Mouse (Mus musculus) MEL (cell line): Measurements from ENCODE around the gene Mia3. TPM values are rescaled to one million over a fixed set of nuclear protein-coding genes. Genes with fewer than 3 reads are reported as not detected.

ENCODE experiments used
- DNase-seq: peaks from one replicate; pipeline ENCODE4 v3.0.0; 2011; ENCODE audit warnings: low read depth, low spot score
- H3K27ac ChIP-seq: 2 replicates; pipeline ENCODE4 v1.5.1; 2012; ENCODE audit warnings: low read depth, mild to moderate bottlenecking, control low read depth, low read length, moderate library complexity; ENCODE audit not compliant: control insufficient read depth
- H3K27me3 ChIP-seq, 2 experiments: fragments of 150-350 bp in 1 of 2; sonication (generic) in 1 of 2; 2 replicates each; pipeline ENCODE4 v1.6.1; 2012; ENCODE audit warnings: low read length in 2 of 2, mild to moderate bottlenecking in 2 of 2, improper control_type of control experiment in 1 of 2, moderate library complexity in 1 of 2; ENCODE audit not compliant: insufficient read depth in 2 of 2, control insufficient read depth in 1 of 2
- H3K36me3 ChIP-seq, 2 experiments: 2 replicates each; pipeline ENCODE4 v1.6.1; 2012 to 2014; ENCODE audit warnings: low read length in 2 of 2, improper control_type of control experiment in 1 of 2, inconsistent platforms in 1 of 2, mild to moderate bottlenecking in 1 of 2; ENCODE audit not compliant: insufficient read depth in 2 of 2, control insufficient read depth in 1 of 2
- H3K4me1 ChIP-seq, 2 experiments: fragments of 150-350 bp in 1 of 2; sonication (generic) in 1 of 2; 2 replicates each; pipeline ENCODE4 v1.6.1; 2012; ENCODE audit warnings: low read length in 2 of 2, improper control_type of control experiment in 1 of 2, mild to moderate bottlenecking in 1 of 2; ENCODE audit not compliant: insufficient read depth in 2 of 2, control insufficient read depth in 1 of 2
- H3K4me3 ChIP-seq, 2 experiments: fragments of 150-350 bp in 1 of 2; sonication (generic) in 1 of 2; 2 replicates each; pipeline ENCODE4 v1.5.1; 2012; ENCODE audit warnings: low read depth in 2 of 2, low read length in 2 of 2, mild to moderate bottlenecking in 2 of 2, moderate library complexity in 2 of 2, control low read depth in 1 of 2, improper control_type of control experiment in 1 of 2; ENCODE audit not compliant: control insufficient read depth in 1 of 2, insufficient read depth in 1 of 2
- H3K79me2 ChIP-seq: 2 replicates; pipeline ENCODE4 v1.6.1; 2012; ENCODE audit warnings: mild to moderate bottlenecking, low read length, moderate library complexity; ENCODE audit not compliant: control insufficient read depth, poor library complexity, insufficient read depth
- H3K9ac ChIP-seq: 2 replicates; pipeline ENCODE4 v1.6.1; 2012; ENCODE audit warnings: low read depth, mild to moderate bottlenecking, control low read depth, low read length, moderate library complexity; ENCODE audit not compliant: control insufficient read depth, poor library complexity, severe bottlenecking
- H3K9me3 ChIP-seq: fragments of 150-350 bp; sonication (generic); replicated peaks from 2 replicates; pipeline ENCODE4 v1.6.1; 2012; ENCODE audit warnings: mild to moderate bottlenecking, low read length, improper control_type of control experiment, moderate library complexity; ENCODE audit not compliant: insufficient read depth
- BHLHE40 ChIP-seq: IDR thresholded peaks from 2 replicates; pipeline ENCODE4 v1.6.1; 2012; ENCODE audit warnings: low read depth, mild to moderate bottlenecking, inconsistent platforms, low read length, improper control_type of control experiment, borderline replicate concordance
- CHD1 ChIP-seq: IDR thresholded peaks from 2 replicates; pipeline ENCODE4 v1.6.1; 2012; ENCODE audit warnings: low read depth, mild to moderate bottlenecking, inconsistent platforms, low read length, improper control_type of control experiment
- EP300 ChIP-seq, 2 experiments: IDR thresholded peaks; 2 replicates each; pipeline ENCODE4 v1.6.1; 2011; ENCODE audit warnings: improper control_type of control experiment in 2 of 2, low read length in 2 of 2, low read depth in 1 of 2, mild to moderate bottlenecking in 1 of 2
- ETS1 ChIP-seq: IDR thresholded peaks from 2 replicates; pipeline ENCODE4 v1.6.1; 2012; ENCODE audit warnings: low read depth, mild to moderate bottlenecking, inconsistent platforms, low read length, improper control_type of control experiment, moderate library complexity
- GABPA ChIP-seq: IDR thresholded peaks from 2 replicates; pipeline ENCODE4 v1.6.1; 2012; ENCODE audit warnings: low read depth, mild to moderate bottlenecking, inconsistent platforms, low read length, improper control_type of control experiment, moderate library complexity
- GATA1 ChIP-seq: IDR thresholded peaks from 2 replicates; pipeline ENCODE4 v1.6.1; 2011; ENCODE audit warnings: low read depth, low read length, improper control_type of control experiment
- HCFC1 ChIP-seq: IDR thresholded peaks from 2 replicates; pipeline ENCODE4 v1.6.1; 2012; ENCODE audit warnings: low read depth, mild to moderate bottlenecking, inconsistent platforms, low read length, improper control_type of control experiment, moderate library complexity
- MAFK ChIP-seq: IDR thresholded peaks from 2 replicates; pipeline ENCODE4 v1.6.1; 2011; ENCODE audit warnings: low read depth, mild to moderate bottlenecking, low read length, improper control_type of control experiment, borderline replicate concordance
- MAX ChIP-seq: IDR thresholded peaks from 2 replicates; pipeline ENCODE4 v1.6.1; 2011; ENCODE audit warnings: low read length, improper control_type of control experiment
- MEF2A ChIP-seq: IDR thresholded peaks from 2 replicates; pipeline ENCODE4 v1.6.1; 2014; ENCODE audit warnings: low read depth, mild to moderate bottlenecking, inconsistent platforms, low read length, improper control_type of control experiment; ENCODE audit not compliant: poor library complexity, insufficient replicate concordance, severe bottlenecking; ENCODE audit errors: extremely low read depth
- MXI1 ChIP-seq: IDR thresholded peaks from 2 replicates; pipeline ENCODE4 v1.6.1; 2011; ENCODE audit warnings: mild to moderate bottlenecking, low read depth, low read length, improper control_type of control experiment
- MYB ChIP-seq: IDR thresholded peaks from 2 replicates; pipeline ENCODE4 v1.6.1; 2011; ENCODE audit warnings: mild to moderate bottlenecking, low read depth, low read length, improper control_type of control experiment
- MYC ChIP-seq: IDR thresholded peaks from 2 replicates; pipeline ENCODE4 v1.6.1; 2011; ENCODE audit warnings: low read depth, mild to moderate bottlenecking, low read length, improper control_type of control experiment, moderate library complexity
- POLR2A ChIP-seq, 2 experiments: IDR thresholded peaks; 2 replicates each; pipeline ENCODE4 v1.6.1; 2011 to 2012; ENCODE audit warnings: low read length in 2 of 2, mild to moderate bottlenecking in 2 of 2, control low read depth in 1 of 2, improper control_type of control experiment in 1 of 2, low read depth in 1 of 2, moderate library complexity in 1 of 2; ENCODE audit not compliant: control insufficient read depth in 1 of 2, insufficient read depth in 1 of 2, poor library complexity in 1 of 2
- POLR2AphosphoS2 ChIP-seq: IDR thresholded peaks from 2 replicates; pipeline ENCODE4 v1.6.1; 2011; ENCODE audit warnings: low read length, improper control_type of control experiment
- POLR2AphosphoS5 ChIP-seq: IDR thresholded peaks from 2 replicates; pipeline ENCODE4 v1.6.1; 2012; ENCODE audit warnings: low read depth, borderline replicate concordance, mild to moderate bottlenecking, inconsistent platforms, low read length, moderate library complexity, mixed read lengths
- RCOR1 ChIP-seq: IDR thresholded peaks from 2 replicates; pipeline ENCODE4 v1.6.1; 2012; ENCODE audit warnings: low read depth, mild to moderate bottlenecking, inconsistent platforms, low read length, improper control_type of control experiment
- SIN3A ChIP-seq: IDR thresholded peaks from 2 replicates; pipeline ENCODE4 v1.6.1; 2012; ENCODE audit warnings: low read length, improper control_type of control experiment, inconsistent platforms
- TAL1 ChIP-seq: IDR thresholded peaks from 2 replicates; pipeline ENCODE4 v1.6.1; 2012; ENCODE audit warnings: mild to moderate bottlenecking, inconsistent platforms, low read length, moderate library complexity, mixed read lengths
- TCF12 ChIP-seq: IDR thresholded peaks from 2 replicates; pipeline ENCODE4 v1.6.1; 2014; ENCODE audit warnings: low read depth, mild to moderate bottlenecking, inconsistent platforms, low read length, improper control_type of control experiment, moderate library complexity
- ZNF384 ChIP-seq: IDR thresholded peaks from 2 replicates; pipeline ENCODE4 v1.6.1; 2012; ENCODE audit warnings: low read depth, mild to moderate bottlenecking, inconsistent platforms, low read length, improper control_type of control experiment
- polyA plus RNA-seq, 2 experiments: library from polyadenylated mRNA; stranded (reverse) in 1 of 2; unstranded in 1 of 2; fragments of >175 nt in 1 of 2; fragments of >200 nt in 1 of 2; gene quantifications; 2 replicates each; pipeline versions ENCODE4 v1.2.1 to v1.2.4; 2012; ENCODE audit warnings: low replicate concordance in 2 of 2, low read depth in 1 of 2; ENCODE audit not compliant: insufficient read length in 2 of 2, insufficient read depth in 1 of 2, missing spikeins in 1 of 2
- total RNA-seq: library from RNA; depleted of rRNA; stranded (reverse); fragments of 300-350 nt; gene quantifications from 2 replicates; pipeline ENCODE4 v1.2.3, GENCODE M21; 2012

Mia3 gene
- total and polyA plus RNA-seq, 3 experiments, result 47.6 to 50.1 TPM; not detected in 1

DNA sequence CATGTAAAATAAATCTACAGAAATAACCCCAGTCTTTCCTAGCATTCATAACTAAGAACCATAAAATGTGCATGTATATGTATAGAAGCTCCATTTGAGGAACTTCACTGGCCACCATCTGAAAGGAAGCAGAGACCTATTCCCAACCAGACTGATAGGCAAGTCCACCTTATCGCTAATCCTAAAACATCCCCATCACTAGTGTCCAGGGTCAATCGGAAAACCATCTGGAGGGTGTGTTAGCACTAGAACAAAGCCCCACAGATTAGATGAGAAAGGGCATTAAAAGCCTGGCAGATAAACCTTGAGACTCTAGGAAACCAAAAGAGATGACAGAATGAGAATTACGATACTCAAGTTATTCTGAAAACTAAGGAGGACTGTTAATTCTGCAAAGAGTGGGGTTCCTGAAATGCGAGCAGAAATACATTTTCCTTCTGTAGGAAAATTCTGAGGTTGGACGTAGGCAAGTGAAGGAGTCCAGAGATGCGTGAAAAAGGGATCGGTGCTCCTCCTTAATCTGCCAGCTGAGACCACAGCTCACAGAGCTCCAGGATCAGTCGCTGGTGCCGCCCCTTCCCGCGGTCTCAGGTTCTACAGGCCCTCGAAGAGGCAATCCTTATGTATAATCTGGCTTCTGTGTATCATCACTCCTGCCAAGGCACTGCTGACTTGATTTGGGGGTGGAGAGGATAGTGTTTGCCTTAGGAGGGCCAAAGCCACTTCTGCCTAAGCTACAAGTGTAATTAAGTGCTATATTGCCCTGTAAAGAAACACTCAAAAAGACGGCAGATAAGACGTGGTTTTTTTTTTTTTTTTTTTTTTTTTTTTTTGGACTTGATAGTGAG lies 6.4 kb downstream of the Mia3 start:
- TF ChIP-seq GATA1 (no peak), ZNF384 (peak; percentile 93)
- Histone ChIP-seq H3K79me2 (no peaks in the 10 kb centered on the region), H3K36me3 (peaks cover 0 to 21% of the 10 kb centered on the region in 2 experiments; a peak in 2 of 4 replicates), H3K4me1 (peaks cover 3 to 18% of the 10 kb centered on the region in 2 experiments; a peak in 3 of 4 replicates), H3K9ac (no peak overlapping the region), H3K27ac (peak overlapping the region; percentile 25), H3K27me3 (no peaks in the 10 kb centered on the region), H3K4me3 (no peak overlapping the region), H3K9me3 (no peaks in the 10 kb centered on the region)
- no peak for DNase-seq

DNA sequence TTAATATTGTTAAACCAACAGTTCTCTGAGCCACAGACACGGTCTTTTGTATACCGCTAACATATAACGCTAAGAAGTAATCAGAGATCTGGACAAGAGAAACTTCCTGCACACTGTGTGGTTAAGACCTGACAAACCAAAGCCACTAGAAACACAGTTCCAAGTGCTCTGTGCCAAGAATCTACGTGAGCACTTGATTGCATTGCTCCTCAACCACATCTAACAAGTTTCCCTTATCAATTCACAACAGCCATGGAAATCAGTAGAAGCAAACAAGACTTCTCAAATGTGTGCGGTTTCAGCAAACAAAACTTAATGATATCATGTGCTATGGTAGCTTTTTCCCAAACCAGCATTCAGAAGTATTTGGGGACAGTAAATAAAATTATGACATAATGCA lies 7.1 kb downstream of the Mia3 start:
- Histone ChIP-seq H3K9ac (no peak overlapping the region), H3K4me3 (no peak overlapping the region), H3K9me3 (no peaks in the 10 kb centered on the region)
- TF ChIP-seq POLR2AphosphoS2, result no peak
- peak; percentile 96 for TF ChIP-seq GATA1
- TF ChIP-seq GABPA, result no peak
- TF ChIP-seq MYB, result peak; percentile 67; the same call in 1 of the 2 replicates
- TF ChIP-seq TAL1, result peak; percentile 95
- no peak for TF ChIP-seq MEF2A
- TF ChIP-seq BHLHE40, result peak; percentile 89
- peak; percentile 92 for TF ChIP-seq MAFK
- TF ChIP-seq POLR2A (IDR thresholded peaks at IDR 0.05; ENCODE audit: control insufficient read depth in 1 of 2, insufficient read depth in 1 of 2, low read depth in 1 of 2, low read length in 2 of 2, poor library complexity in 1 of 2), result no peak
- no peak for TF ChIP-seq CHD1
- peak; percentile 86 to 93 for TF ChIP-seq EP300 (IDR thresholded peaks at IDR 0.05; ENCODE audit: low read depth in 1 of 2, low read length in 2 of 2)
- peak; percentile 81; the same call in 1 of the 2 replicates for TF ChIP-seq MXI1
- TF ChIP-seq ZNF384, result peak; percentile 55; the same call in 1 of the 2 replicates
- TF ChIP-seq HCFC1, result 0 out of 2 replicates have a peak, but pooled peaks have one; percentile 35
- no peak for TF ChIP-seq POLR2AphosphoS5
- peak; percentile 100 for TF ChIP-seq RCOR1
- TF ChIP-seq ETS1, result peak; percentile 93
- TF ChIP-seq MYC, result 0 out of 2 replicates have a peak, but pooled peaks have one; percentile 47
- TF ChIP-seq SIN3A, result peak; percentile 88
- TF ChIP-seq TCF12, result peak; percentile 96
- TF ChIP-seq MAX, result peak; percentile 81
- TF ChIP-seq, all 39 proteins: peak for 15
- peak; percentile 95 for DNase-seq
- Histone ChIP-seq H3K36me3 (peaks cover 0 to 21% of the 10 kb centered on the region in 2 experiments; a peak in 2 of 4 replicates), H3K27ac (no peak overlapping the region), H3K79me2 (no peaks in the 10 kb centered on the region), H3K4me1 (peaks cover 3 to 18% of the 10 kb centered on the region in 2 experiments; a peak in 3 of 4 replicates), H3K27me3 (no peaks in the 10 kb centered on the region)
